Mouse (Mus musculus): ENCODE results near the gene P2ry6. TPM values are rescaled to one million over a fixed set of nuclear protein-coding genes. Genes with fewer than 3 reads are reported as not detected.

P2ry6 gene
- polyA plus RNA-seq (2016; fragmentation: Nextera tagmentation; extraction: Ambion mirVana) = 2.2 and 3.0 TPM in 2 replicates

- Histone ChIP-seq H3K4me1 (peaks cover 10% of the 10 kb centered on the region; the same call in 1 of the 2 replicates), H3K27me3 (peaks cover 36% of the 10 kb centered on the region), H3K9me3 (no peaks in the 10 kb centered on the region), H3K4me2 (replicated peaks) (peak within 1 kb of the TSS; percentile 52), H3K4me3 (peak within 1 kb of the TSS; percentile 33), H3K36me3 (no peaks in the 10 kb centered on the region), H3K9ac (replicated peaks) (no peak within 1 kb of the TSS; the same call in 1 of the 2 replicates), H3K27ac (replicated peaks) (no peak within 1 kb of the TSS)
- 3% methylated on average over 36 of the region's 36 CpGs for WGBS
- 0 out of 2 replicates have a peak, but pooled peaks have one; percentile 38 for ATAC-seq (ENCODE audit: low FRiP score, low read depth)
Observed at GRCm38 (mm10) chr7:100974135-100974903, at the start of gene P2ry6. TSS of gene P2ry6 (minus strand) at chr7:100974649.

- no peaks in the 10 kb centered on the region for H3K9me3 ChIP-seq
- no peaks in the 10 kb centered on the region for H3K36me3 ChIP-seq
- H3K4me2 ChIP-seq (replicated peaks) = no peak overlapping the region
- no peaks in the 10 kb centered on the region; the same call in 1 of the 2 replicates for H3K4me1 ChIP-seq
- peaks cover 26% of the 10 kb centered on the region for H3K27me3 ChIP-seq
- no peak for ATAC-seq (ENCODE audit: low FRiP score, low read depth)
- H3K27ac ChIP-seq (replicated peaks) = no peak overlapping the region
- WGBS = 64% methylated on average over 6 of the region's 6 CpGs
- no peak overlapping the region for H3K9ac ChIP-seq (replicated peaks)
- H3K4me3 ChIP-seq = no peak overlapping the region
Observed at GRCm38 (mm10) chr7:101017492-101017891, 43.0 kb upstream of the P2ry6 start.

DNA sequence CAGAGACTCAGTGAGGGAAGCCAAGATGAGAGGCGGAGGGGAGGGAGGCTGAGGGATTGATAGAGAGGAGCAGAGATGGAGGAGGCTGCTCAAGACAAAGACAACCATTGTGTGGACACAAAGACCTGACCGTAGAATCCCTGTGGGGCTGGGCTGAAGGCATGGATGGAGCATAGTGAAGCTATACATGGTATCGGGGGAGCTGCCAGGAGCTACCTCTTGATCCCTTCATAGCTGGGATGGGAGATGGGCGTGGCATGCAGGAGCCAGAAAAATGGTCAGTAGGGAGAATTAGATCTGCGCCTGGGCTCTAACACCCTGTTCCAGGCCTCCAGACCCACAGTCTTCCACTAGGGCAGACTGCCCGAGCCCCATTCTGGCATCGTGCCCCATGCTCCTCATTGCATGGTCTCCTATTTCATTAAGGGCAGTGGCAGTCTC is 42.6 kb upstream of the P2ry6 start:
- Histone ChIP-seq H3K9me3 (no peaks in the 10 kb centered on the region), H3K4me3 (no peak overlapping the region), H3K27ac (replicated peaks) (no peak overlapping the region), H3K36me3 (no peaks in the 10 kb centered on the region), H3K4me2 (replicated peaks) (no peak overlapping the region), H3K27me3 (peaks cover 30% of the 10 kb centered on the region), H3K4me1 (peaks cover 3% of the 10 kb centered on the region), H3K9ac (replicated peaks) (no peak overlapping the region)
- ATAC-seq (ENCODE audit: low FRiP score, low read depth) = no peak
- 64% methylated on average over 7 of the region's 7 CpGs for WGBS

- no peaks in the 10 kb centered on the region for H3K9me3 ChIP-seq
- no peak overlapping the region for H3K4me3 ChIP-seq
- peaks cover 10% of the 10 kb centered on the region for H3K4me1 ChIP-seq
- H3K36me3 ChIP-seq = no peaks in the 10 kb centered on the region
- no peak overlapping the region for H3K4me2 ChIP-seq (replicated peaks)
- H3K27ac ChIP-seq (replicated peaks) = no peak overlapping the region
- WGBS = 73% methylated on average over 1 of the region's 1 CpGs
- peaks cover 51% of the 10 kb centered on the region for H3K27me3 ChIP-seq
- no peak overlapping the region for H3K9ac ChIP-seq (replicated peaks)
- ATAC-seq (ENCODE audit: low FRiP score, low read depth) = no peak
Observed at GRCm38 (mm10) chr7:101014985-101015384, 40.5 kb upstream of the P2ry6 start.

DNA sequence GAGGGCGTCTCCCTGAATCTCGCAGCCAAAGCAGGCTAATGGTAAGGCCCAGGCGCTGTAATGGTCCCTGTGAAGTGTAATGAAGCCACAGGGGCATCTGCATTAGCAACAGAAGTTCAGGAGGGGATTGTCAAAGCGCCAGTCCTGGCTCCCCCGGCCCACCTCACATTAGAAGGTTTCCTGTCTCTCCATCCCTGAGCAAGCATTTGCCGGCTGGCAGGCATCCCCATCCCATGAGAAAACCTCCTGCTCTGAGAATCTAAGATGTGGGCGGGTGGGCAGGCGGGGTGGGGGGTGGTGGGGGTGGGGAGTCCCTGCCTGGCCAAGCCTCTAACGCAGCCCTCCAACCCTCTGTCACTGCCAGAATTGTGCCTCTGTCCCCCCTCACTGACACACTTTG is 39.6 kb upstream of the P2ry6 start:
- Histone ChIP-seq H3K9ac (replicated peaks) (no peak overlapping the region), H3K27ac (replicated peaks) (no peak overlapping the region), H3K9me3 (no peaks in the 10 kb centered on the region), H3K4me1 (peaks cover 10% of the 10 kb centered on the region), H3K36me3 (no peaks in the 10 kb centered on the region), H3K4me3 (no peak overlapping the region), H3K4me2 (replicated peaks) (no peak overlapping the region), H3K27me3 (peaks cover 60% of the 10 kb centered on the region)
- ATAC-seq (ENCODE audit: low FRiP score, low read depth) = no peak
- 17% methylated on average over 9 of the region's 9 CpGs for WGBS

DNA sequence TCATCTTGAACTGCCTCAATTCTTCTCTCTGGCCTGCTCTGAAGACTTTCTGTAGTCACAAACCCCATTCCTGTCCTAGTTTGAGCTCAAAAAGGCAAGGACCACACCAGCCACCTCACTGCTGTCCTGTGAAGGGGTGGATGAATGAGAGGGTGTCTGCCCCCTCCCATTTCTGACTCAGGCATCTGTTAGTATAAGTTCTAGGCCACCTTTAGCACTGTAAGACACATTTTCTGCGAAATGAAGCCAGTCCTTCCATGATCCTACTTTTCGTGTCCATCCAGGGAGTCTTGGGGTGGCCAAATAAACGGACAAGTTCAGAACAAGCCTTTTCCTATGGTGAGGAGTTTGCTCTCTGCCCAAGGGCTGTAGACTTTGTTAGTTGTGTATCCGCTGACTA is 38.1 kb upstream of the P2ry6 start, which contains the start of gene P2ry2:
TSS of gene P2ry2 (minus strand) at position 326 of the 400 bp plus-strand sequence.
- peak within 1 kb of the TSS; percentile 54 for H3K4me3 ChIP-seq
- no peak within 1 kb of the TSS for H3K27ac ChIP-seq (replicated peaks)
- no peaks in the 10 kb centered on the region for H3K36me3 ChIP-seq
- H3K9ac ChIP-seq (replicated peaks) = peak within 1 kb of the TSS; percentile 37
- peak within 1 kb of the TSS; percentile 99 for H3K4me2 ChIP-seq (replicated peaks)
- peaks cover 10% of the 10 kb centered on the region for H3K4me1 ChIP-seq
- WGBS = 60% methylated on average over 4 of the region's 4 CpGs
- ATAC-seq (ENCODE audit: low FRiP score, low read depth) = no peak
- H3K9me3 ChIP-seq = no peaks in the 10 kb centered on the region
- H3K27me3 ChIP-seq = peaks cover 68% of the 10 kb centered on the region

GRCm38 (mm10) chr7:101011681-101012367 is 37.4 kb upstream of the P2ry6 start:
- 0% methylated on average over 53 of the region's 53 CpGs for WGBS
- peaks cover 10% of the 10 kb centered on the region for H3K4me1 ChIP-seq
- peak; percentile 92 for ATAC-seq (ENCODE audit: low FRiP score, low read depth)
- H3K9ac ChIP-seq (replicated peaks) = peak overlapping the region; percentile 37
- no peak overlapping the region for H3K27ac ChIP-seq (replicated peaks)
- H3K4me2 ChIP-seq (replicated peaks) = peak overlapping the region; percentile 99
- H3K36me3 ChIP-seq = no peaks in the 10 kb centered on the region
- peaks cover 73% of the 10 kb centered on the region for H3K27me3 ChIP-seq
- no peaks in the 10 kb centered on the region for H3K9me3 ChIP-seq
- peak overlapping the region; percentile 54 for H3K4me3 ChIP-seq

GRCm38 (mm10) chr7:101010741-101011140 is 36.3 kb upstream of the P2ry6 start:
- Histone ChIP-seq H3K9me3 (no peaks in the 10 kb centered on the region), H3K4me1 (peaks cover 10% of the 10 kb centered on the region), H3K4me3 (no peak overlapping the region), H3K27me3 (peaks cover 73% of the 10 kb centered on the region), H3K36me3 (no peaks in the 10 kb centered on the region), H3K9ac (replicated peaks) (no peak overlapping the region), H3K4me2 (replicated peaks) (no peak overlapping the region), H3K27ac (replicated peaks) (no peak overlapping the region)
- WGBS = 77% methylated on average over 3 of the region's 3 CpGs
- no peak for ATAC-seq (ENCODE audit: low FRiP score, low read depth)

DNA sequence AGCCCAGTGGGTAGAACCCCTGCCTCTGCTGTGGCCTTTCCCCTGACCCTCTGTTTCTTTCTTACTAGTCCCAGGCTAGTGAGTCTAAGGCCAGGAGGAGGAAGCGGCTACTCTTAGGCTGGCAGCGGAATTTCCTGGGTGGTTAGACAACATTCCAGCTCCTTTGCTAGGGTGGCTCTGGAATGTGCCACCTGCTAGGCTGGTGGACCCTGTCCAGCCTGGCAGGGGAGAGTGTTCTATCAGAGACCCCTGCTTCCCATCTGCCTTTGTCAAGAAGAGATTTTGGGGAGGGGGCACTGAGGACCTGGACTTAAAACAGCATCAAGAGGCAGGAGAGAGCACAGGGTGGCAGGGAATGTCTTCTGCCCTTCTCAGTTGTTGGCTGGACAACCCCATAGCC is 31.8 kb upstream of the P2ry6 start:
- no peak overlapping the region for H3K9ac ChIP-seq (replicated peaks)
- H3K4me3 ChIP-seq = no peak overlapping the region
- H3K9me3 ChIP-seq = no peaks in the 10 kb centered on the region
- H3K4me2 ChIP-seq (replicated peaks) = no peak overlapping the region
- H3K4me1 ChIP-seq = no peaks in the 10 kb centered on the region
- WGBS = 78% methylated on average over 2 of the region's 2 CpGs
- no peaks in the 10 kb centered on the region for H3K36me3 ChIP-seq
- no peak for ATAC-seq (ENCODE audit: low FRiP score, low read depth)
- no peak overlapping the region for H3K27ac ChIP-seq (replicated peaks)
- H3K27me3 ChIP-seq = peaks cover 34% of the 10 kb centered on the region

DNA sequence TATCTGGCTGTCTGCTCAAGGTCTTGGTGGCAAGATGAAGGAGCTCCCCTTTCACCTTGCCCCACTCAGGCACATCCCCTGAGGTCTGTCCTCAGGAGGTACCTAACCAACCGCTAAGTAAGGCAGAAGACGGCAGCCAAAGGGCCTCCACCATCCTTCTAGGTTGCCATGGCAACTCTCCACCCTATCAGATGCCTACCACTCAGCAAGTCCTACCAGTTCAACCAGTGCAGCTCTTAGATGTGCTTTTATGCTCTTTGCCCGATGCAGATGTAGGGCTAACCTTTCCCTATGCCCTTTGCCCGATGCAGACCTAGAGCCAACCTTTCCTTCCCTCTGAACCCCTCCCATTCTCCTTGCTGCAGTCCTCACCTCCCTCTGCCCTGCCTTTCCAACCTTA is 30.7 kb upstream of the P2ry6 start:
- no peaks in the 10 kb centered on the region for H3K9me3 ChIP-seq
- no peak overlapping the region for H3K4me2 ChIP-seq (replicated peaks)
- H3K4me1 ChIP-seq = no peaks in the 10 kb centered on the region
- no peak overlapping the region for H3K9ac ChIP-seq (replicated peaks)
- no peaks in the 10 kb centered on the region for H3K36me3 ChIP-seq
- H3K27me3 ChIP-seq = peaks cover 23% of the 10 kb centered on the region
- H3K27ac ChIP-seq (replicated peaks) = no peak overlapping the region
- no peak overlapping the region for H3K4me3 ChIP-seq
- 61% methylated on average over 4 of the region's 4 CpGs for WGBS
- ATAC-seq (ENCODE audit: low FRiP score, low read depth) = no peak

GRCm38 (mm10) chr7:101003442-101004326 is 29.2 kb upstream of the P2ry6 start:
- no peak for ATAC-seq (ENCODE audit: low FRiP score, low read depth)
- Histone ChIP-seq H3K9me3 (no peaks in the 10 kb centered on the region), H3K27ac (replicated peaks) (no peak overlapping the region), H3K9ac (replicated peaks) (no peak overlapping the region), H3K4me3 (no peak overlapping the region), H3K27me3 (0 out of 2 replicates have a peak, but pooled peaks cover 9% of the 10 kb centered on the region), H3K4me2 (replicated peaks) (no peak overlapping the region), H3K36me3 (no peaks in the 10 kb centered on the region), H3K4me1 (no peaks in the 10 kb centered on the region)
- WGBS = 72% methylated on average over 11 of the region's 11 CpGs

All from midbrain, embryonic 12.5 days (tissue).